Mouse (Mus musculus) neutrophil, adult 59 days (primary cell): Measurements from ENCODE around the gene Vmn1r158. TPM values are rescaled to one million over a fixed set of nuclear protein-coding genes. Genes with fewer than 3 reads are reported as not detected.

ENCODE experiments used
- total RNA-seq, 2 experiments: library from RNA; stranded (reverse); gene quantifications; 1 replicate in 1 of 2; 2 replicates in 1 of 2; pipeline ENCODE4 v1.2.4; 2023

Vmn1r158 gene
- total RNA-seq, result not detected

GRCm38 (mm10) chr7:22790682-22791081 lies at the start of gene Vmn1r158:
Gene Vmn1r158 (minus strand): TSS chr7:22790782.

GRCm38 (mm10) chr7:22761397-22761796 lies 29.2 kb downstream of the Vmn1r158 start, which contains the start of gene Vmn1r157:
Gene Vmn1r157 (plus strand): TSS chr7:22761697.

Other genes starting within 250 kb of the Vmn1r158 start
- not detected for gene Gm4201, start 225.4 kb downstream of the Vmn1r158 start, total RNA-seq
- gene Gm4565, start 202.7 kb downstream of the Vmn1r158 start, total RNA-seq, result not detected
- gene Vmn1r155, start 132.8 kb downstream of the Vmn1r158 start, total RNA-seq, result not detected
- gene Gm8693, start 98.5 kb downstream of the Vmn1r158 start, total RNA-seq, result not detected
- not detected for gene Gm4567, start 71.1 kb downstream of the Vmn1r158 start, total RNA-seq
- not detected for gene Vmn1r157, start 29.1 kb downstream of the Vmn1r158 start, total RNA-seq
- gene Vmn1r159, start 52.8 kb upstream of the Vmn1r158 start, total RNA-seq, result not detected
- gene Vmn1r160, start 80.4 kb upstream of the Vmn1r158 start, total RNA-seq, result not detected
- gene Gm4214, start 193.9 kb upstream of the Vmn1r158 start, total RNA-seq, result not detected
- not detected for gene Gm4216, start 229.1 kb upstream of the Vmn1r158 start, total RNA-seq